Mouse (Mus musculus) midbrain, embryonic 14.5 days (tissue): ENCODE data around the gene Por. TPM values are rescaled to one million over a fixed set of nuclear protein-coding genes. Genes with fewer than 3 reads are reported as not detected.

Experiments
- ATAC-seq: fragments of 200-750 bp; cut with Nextera tagmentation; 2 replicates; pipeline ENCODE4 v1.8.0; 2017; ENCODE audit warnings: moderate number of reproducible peaks, moderate library complexity; ENCODE audit not compliant: low FRiP score, low TSS enrichment
- DNase-seq: peaks from one replicate; pipeline ENCODE4 v3.0.0-alpha.2; 2015
- H3K27ac ChIP-seq: fragments of 300-500 bp; sonication (generic); replicated peaks from 2 replicates; pipeline ENCODE4 v1.5.1; 2014; ENCODE audit warnings: mild to moderate bottlenecking, low read depth, low read length, moderate library complexity
- H3K27me3 ChIP-seq: fragments of 300-500 bp; sonication (generic); 2 replicates; pipeline ENCODE4 v1.6.1; 2014; ENCODE audit warnings: low read length, control low read depth, mixed read lengths; ENCODE audit not compliant: control insufficient read depth, insufficient read depth
- H3K36me3 ChIP-seq: fragments of 300-500 bp; sonication (generic); 2 replicates; pipeline ENCODE4 v1.6.1; 2014; ENCODE audit warnings: low read length, control low read depth; ENCODE audit not compliant: control insufficient read depth, insufficient read depth
- H3K4me1 ChIP-seq: fragments of 300-500 bp; sonication (generic); 2 replicates; pipeline ENCODE4 v1.6.1; 2014; ENCODE audit warnings: mild to moderate bottlenecking, antibody characterized with exemption, low read length, control low read depth; ENCODE audit not compliant: control insufficient read depth, insufficient read depth
- H3K4me2 ChIP-seq: fragments of 300-500 bp; sonication (generic); 2 replicates; pipeline ENCODE4 v1.6.1; 2014; ENCODE audit warnings: mild to moderate bottlenecking, low read length, moderate library complexity
- H3K4me3 ChIP-seq: fragments of 300-500 bp; sonication (generic); replicated peaks from 2 replicates; pipeline ENCODE4 v1.5.1; 2014; ENCODE audit warnings: low read depth, low read length
- H3K9ac ChIP-seq: fragments of 300-500 bp; sonication (generic); replicated peaks from 2 replicates; pipeline ENCODE4 v1.6.1; 2014; ENCODE audit warnings: mild to moderate bottlenecking, low read length, moderate library complexity
- H3K9me3 ChIP-seq: fragments of 300-500 bp; sonication (generic); 2 replicates; pipeline ENCODE4 v1.6.1; 2016; ENCODE audit warnings: low read length, control low read depth, mixed read lengths; ENCODE audit not compliant: control insufficient read depth
- WGBS: fragments of 180-500 bp; shearing (Covaris S2); extraction: QIAGEN DNeasy Blood & Tissue Kit; methylation state at CpG from one replicate; pipeline ENCODE4 v1.1.7; 2014; 5-methylcytosine and 5-hydroxymethylcytosine counted together
- polyA plus RNA-seq: library from polyadenylated mRNA; unstranded; fragments of >200 nt; fragmentation: Nextera tagmentation; extraction: Ambion mirVana; gene quantifications from 2 replicates; pipeline ENCODE4 v1.2.1, GENCODE M21; 2014

The Por gene
- polyA plus RNA-seq, 1 experiment from 2014 or later, result 96.8 TPM

DNA sequence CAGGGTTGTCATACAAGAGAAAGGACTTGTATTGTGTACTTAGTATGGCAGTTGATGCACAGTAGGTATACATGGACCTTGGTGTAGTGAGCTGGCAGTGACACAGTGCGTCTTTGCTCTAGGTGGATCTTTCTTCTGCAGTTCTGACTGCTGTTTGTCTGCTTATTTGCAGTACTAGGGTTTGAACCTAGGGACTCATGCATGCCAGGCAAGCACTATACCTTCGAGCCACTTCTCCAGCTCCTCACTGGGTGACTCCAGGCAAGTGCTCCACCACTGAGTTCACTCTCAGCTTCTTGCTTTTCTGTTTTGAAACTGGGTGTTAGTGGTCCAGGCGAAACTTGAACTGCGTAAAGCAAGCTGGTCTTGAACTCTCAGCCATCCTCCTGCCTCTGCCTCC is 31.8 kb downstream of the Por start:
- Histone ChIP-seq H3K9ac (no peak overlapping the region), H3K36me3 (peaks cover 25% of the 10 kb centered on the region), H3K4me1 (no peaks in the 10 kb centered on the region), H3K27ac (no peak overlapping the region), H3K4me2 (no peak overlapping the region), H3K27me3 (no peaks in the 10 kb centered on the region), H3K9me3 (no peaks in the 10 kb centered on the region), H3K4me3 (no peak overlapping the region)
- WGBS, result over 99% methylated on average over 4 of the region's 4 CpGs
- ATAC-seq (no peak), DNase-seq (no peak)

GRCm38 (mm10) chr5:135702190-135702589 is 32.4 kb downstream of the Por start:
- no peak overlapping the region for H3K27ac ChIP-seq
- H3K4me1 ChIP-seq, result no peaks in the 10 kb centered on the region
- no peak for ATAC-seq
- H3K4me2 ChIP-seq, result no peak overlapping the region
- no peak overlapping the region for H3K9ac ChIP-seq
- H3K36me3 ChIP-seq, result peaks cover 31% of the 10 kb centered on the region
- H3K9me3 ChIP-seq, result no peaks in the 10 kb centered on the region
- no peak overlapping the region for H3K4me3 ChIP-seq
- no peaks in the 10 kb centered on the region for H3K27me3 ChIP-seq
- no peak for DNase-seq
- WGBS, result 94% methylated on average over 6 of the region's 6 CpGs

GRCm38 (mm10) chr5:135702682-135703192 is 32.9 kb downstream of the Por start:
- H3K27me3 ChIP-seq, result no peaks in the 10 kb centered on the region
- H3K9ac ChIP-seq, result no peak overlapping the region
- ATAC-seq (no peak), DNase-seq (no peak)
- 74% methylated on average over 15 of the region's 15 CpGs for WGBS
- H3K27ac ChIP-seq, result no peak overlapping the region
- H3K4me1 ChIP-seq, result no peaks in the 10 kb centered on the region
- no peaks in the 10 kb centered on the region for H3K9me3 ChIP-seq
- H3K4me3 ChIP-seq, result no peak overlapping the region
- H3K4me2 ChIP-seq, result no peak overlapping the region
- peaks cover 32% of the 10 kb centered on the region for H3K36me3 ChIP-seq

DNA sequence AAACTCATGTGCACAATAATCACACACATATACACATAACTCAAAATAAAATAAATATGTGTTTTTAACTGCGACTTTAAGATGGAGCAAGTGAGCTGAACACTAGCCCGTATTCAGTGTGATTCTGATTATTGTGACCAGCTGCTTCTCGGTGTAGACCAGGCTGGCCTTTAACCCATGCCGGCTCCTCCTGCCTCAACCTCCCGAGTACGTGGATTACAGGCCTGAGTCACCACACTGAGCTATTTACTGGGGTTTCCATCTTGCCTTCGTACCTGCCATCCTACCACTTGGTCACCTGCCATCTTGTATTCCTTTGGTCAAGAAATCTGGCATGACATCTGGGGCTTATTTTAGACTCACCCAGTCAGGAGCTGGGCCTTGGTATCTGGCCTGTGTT is 33.6 kb downstream of the Por start:
- no peaks in the 10 kb centered on the region for H3K4me1 ChIP-seq
- H3K9me3 ChIP-seq, result no peaks in the 10 kb centered on the region
- H3K27ac ChIP-seq, result no peak overlapping the region
- H3K4me3 ChIP-seq, result no peak overlapping the region
- H3K4me2 ChIP-seq, result no peak overlapping the region
- ATAC-seq (no peak), DNase-seq (no peak)
- no peaks in the 10 kb centered on the region for H3K27me3 ChIP-seq
- H3K36me3 ChIP-seq, result peaks cover 32% of the 10 kb centered on the region
- no peak overlapping the region for H3K9ac ChIP-seq
- 92% methylated on average over 7 of the region's 7 CpGs for WGBS

DNA sequence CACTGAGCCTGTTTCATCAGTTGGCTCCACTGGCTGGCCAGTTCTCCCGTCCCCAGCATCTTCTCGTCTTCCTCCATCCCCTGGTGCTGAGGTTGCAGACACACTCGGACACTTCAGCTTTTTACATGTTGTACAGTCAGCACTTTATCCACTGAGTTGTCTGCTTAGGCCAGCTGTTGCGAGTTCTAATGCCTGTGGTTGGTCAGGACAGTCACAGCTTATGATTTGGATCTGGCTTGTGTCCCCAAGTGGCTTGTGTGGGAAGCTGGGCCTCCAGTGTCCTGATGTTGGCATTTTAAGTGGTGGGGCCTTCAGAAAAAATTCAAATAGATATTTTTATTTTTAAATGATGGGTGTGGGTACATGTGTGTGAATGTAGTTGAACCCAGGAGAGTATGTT is 35.5 kb downstream of the Por start:
- Histone ChIP-seq H3K4me3 (no peak overlapping the region), H3K4me1 (no peaks in the 10 kb centered on the region), H3K27me3 (no peaks in the 10 kb centered on the region), H3K36me3 (peaks cover 26% of the 10 kb centered on the region; the same call in 1 of the 2 replicates), H3K4me2 (no peak overlapping the region), H3K9me3 (no peaks in the 10 kb centered on the region), H3K9ac (no peak overlapping the region), H3K27ac (no peak overlapping the region)
- WGBS, result 94% methylated on average over 4 of the region's 4 CpGs
- ATAC-seq (no peak), DNase-seq (no peak)

DNA sequence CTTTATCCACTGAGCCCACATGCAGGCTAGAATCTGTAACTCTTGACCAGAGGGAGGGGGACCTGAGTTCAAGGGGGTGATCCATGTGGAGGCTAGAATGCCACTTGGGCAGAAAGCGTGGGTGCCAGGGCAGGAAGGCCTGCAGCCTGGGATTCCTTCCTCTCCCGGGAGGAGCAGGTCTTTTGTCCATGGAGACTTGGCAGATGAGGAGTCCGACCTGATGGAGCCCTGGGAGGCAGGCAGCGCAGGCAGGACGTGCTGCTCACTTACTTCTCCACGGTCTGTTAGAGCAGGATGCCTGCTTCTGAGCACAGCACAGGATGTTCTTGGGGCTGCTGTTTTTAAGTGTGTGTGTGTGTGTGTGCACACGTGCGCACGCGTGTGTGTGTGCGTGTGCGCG is 37.2 kb downstream of the Por start:
- Histone ChIP-seq H3K27me3 (no peaks in the 10 kb centered on the region), H3K4me3 (no peak overlapping the region), H3K27ac (no peak overlapping the region), H3K36me3 (peaks cover 17% of the 10 kb centered on the region; the same call in 1 of the 2 replicates), H3K4me2 (no peak overlapping the region), H3K9ac (no peak overlapping the region), H3K4me1 (no peaks in the 10 kb centered on the region), H3K9me3 (no peaks in the 10 kb centered on the region)
- 93% methylated on average over 13 of the region's 13 CpGs for WGBS
- no peak for ATAC-seq
- no peak for DNase-seq

DNA sequence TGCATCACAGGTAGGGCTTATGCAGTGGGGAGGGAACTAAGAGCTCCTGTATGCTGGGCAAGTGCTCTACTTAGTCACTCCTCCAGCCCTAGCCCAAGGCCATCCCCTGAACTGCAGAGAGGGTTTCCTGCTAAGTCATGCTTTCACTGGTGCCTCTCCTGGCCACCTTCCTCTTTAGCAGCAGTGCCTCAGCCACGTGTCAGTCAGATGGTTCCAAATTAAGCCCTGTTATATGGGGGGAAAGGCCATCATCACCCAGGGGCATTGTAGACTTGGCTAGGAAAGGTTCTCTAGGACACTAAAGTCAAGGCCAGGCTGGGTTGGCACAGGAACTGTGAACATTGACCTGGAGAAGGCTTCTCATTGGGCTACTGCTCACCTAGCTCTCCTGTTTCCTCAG is 38.0 kb downstream of the Por start:
- Histone ChIP-seq H3K9ac (no peak overlapping the region), H3K4me3 (no peak overlapping the region), H3K27me3 (no peaks in the 10 kb centered on the region), H3K4me2 (no peak overlapping the region), H3K36me3 (peaks cover 11% of the 10 kb centered on the region; the same call in 1 of the 2 replicates), H3K9me3 (no peaks in the 10 kb centered on the region), H3K4me1 (no peaks in the 10 kb centered on the region), H3K27ac (no peak overlapping the region)
- WGBS, result 58% methylated on average over 1 of the region's 1 CpGs
- ATAC-seq, result no peak
- no peak for DNase-seq

GRCm38 (mm10) chr5:135709716-135710115 is 39.9 kb downstream of the Por start:
- Histone ChIP-seq H3K9ac (no peak overlapping the region), H3K9me3 (no peaks in the 10 kb centered on the region), H3K27ac (no peak overlapping the region), H3K27me3 (no peaks in the 10 kb centered on the region), H3K36me3 (peaks cover 11% of the 10 kb centered on the region; the same call in 1 of the 2 replicates), H3K4me1 (no peaks in the 10 kb centered on the region), H3K4me3 (no peak overlapping the region), H3K4me2 (no peak overlapping the region)
- no peak for ATAC-seq
- no peak for DNase-seq
- WGBS, result 97% methylated on average over 5 of the region's 5 CpGs

- no peaks in the 10 kb centered on the region for H3K4me1 ChIP-seq
- H3K9ac ChIP-seq, result no peak overlapping the region
- DNase-seq (no peak), ATAC-seq (no peak)
- 88% methylated on average over 7 of the region's 7 CpGs for WGBS
- no peaks in the 10 kb centered on the region for H3K9me3 ChIP-seq
- peaks cover 14% of the 10 kb centered on the region; the same call in 1 of the 2 replicates for H3K36me3 ChIP-seq
- H3K4me2 ChIP-seq, result no peak overlapping the region
- no peaks in the 10 kb centered on the region for H3K27me3 ChIP-seq
- H3K4me3 ChIP-seq, result no peak overlapping the region
- H3K27ac ChIP-seq, result no peak overlapping the region
Measured at GRCm38 (mm10) chr5:135710599-135711214, 40.9 kb downstream of the Por start.
